Mouse (Mus musculus) small intestine, adult 2 months (tissue): ENCODE measurements at regions not wholly inside any gene's neighbourhood (a gene's known extent, or its start where the extent isn't known, plus 50 kb on each side); places are given as distances from the start of the nearest gene placed in this dataset.

Source experiments
- H3K27ac ChIP-seq: fragments of 200-500 bp; 2 replicates; pipeline ENCODE4 v1.5.1; 2012; ENCODE audit warnings: low read depth, low read length, control low read depth, inconsistent platforms; ENCODE audit not compliant: insufficient read depth
- H3K27me3 ChIP-seq: fragments of 200-500 bp; 2 replicates; pipeline ENCODE4 v1.6.1; 2012; ENCODE audit warnings: mild to moderate bottlenecking, moderate library complexity, low read length, inconsistent platforms; ENCODE audit not compliant: control insufficient read depth, insufficient read depth
- H3K36me3 ChIP-seq: fragments of 200-500 bp; 2 replicates; pipeline ENCODE4 v1.6.1; 2012; ENCODE audit warnings: mild to moderate bottlenecking, low read length, control low read depth, inconsistent platforms; ENCODE audit not compliant: control insufficient read depth, insufficient read depth
- H3K4me1 ChIP-seq: fragments of 200-500 bp; 2 replicates; pipeline ENCODE4 v1.6.1; 2012; ENCODE audit warnings: low read length, inconsistent platforms, mixed read lengths; ENCODE audit not compliant: control insufficient read depth, insufficient read depth, insufficient read length
- H3K4me3 ChIP-seq: fragments of 200-500 bp; 2 replicates; pipeline ENCODE4 v1.5.1; 2012; ENCODE audit warnings: low read depth, mild to moderate bottlenecking, control low read depth, inconsistent platforms, low read length, moderate library complexity
- CTCF ChIP-seq: fragments of 200-500 bp; IDR thresholded peaks from 2 replicates; pipeline ENCODE4 v1.5.1; 2012; ENCODE audit warnings: low read depth, mild to moderate bottlenecking, control low read depth, inconsistent platforms, low read length, moderate library complexity, mixed read lengths; ENCODE audit not compliant: insufficient replicate concordance, insufficient read length; ENCODE audit errors: extremely low read depth
- POLR2A ChIP-seq: fragments of 200-500 bp; IDR thresholded peaks from 2 replicates; pipeline ENCODE4 v1.6.1; 2012; ENCODE audit warnings: low read depth, mild to moderate bottlenecking, control low read depth, inconsistent platforms, low read length, moderate library complexity
- WGBS: fragments of 180-500 bp; shearing (Covaris S2); methylation state at CpG from one replicate; pipeline ENCODE4 v1.1.7; 2018; 5-methylcytosine and 5-hydroxymethylcytosine counted together

DNA sequence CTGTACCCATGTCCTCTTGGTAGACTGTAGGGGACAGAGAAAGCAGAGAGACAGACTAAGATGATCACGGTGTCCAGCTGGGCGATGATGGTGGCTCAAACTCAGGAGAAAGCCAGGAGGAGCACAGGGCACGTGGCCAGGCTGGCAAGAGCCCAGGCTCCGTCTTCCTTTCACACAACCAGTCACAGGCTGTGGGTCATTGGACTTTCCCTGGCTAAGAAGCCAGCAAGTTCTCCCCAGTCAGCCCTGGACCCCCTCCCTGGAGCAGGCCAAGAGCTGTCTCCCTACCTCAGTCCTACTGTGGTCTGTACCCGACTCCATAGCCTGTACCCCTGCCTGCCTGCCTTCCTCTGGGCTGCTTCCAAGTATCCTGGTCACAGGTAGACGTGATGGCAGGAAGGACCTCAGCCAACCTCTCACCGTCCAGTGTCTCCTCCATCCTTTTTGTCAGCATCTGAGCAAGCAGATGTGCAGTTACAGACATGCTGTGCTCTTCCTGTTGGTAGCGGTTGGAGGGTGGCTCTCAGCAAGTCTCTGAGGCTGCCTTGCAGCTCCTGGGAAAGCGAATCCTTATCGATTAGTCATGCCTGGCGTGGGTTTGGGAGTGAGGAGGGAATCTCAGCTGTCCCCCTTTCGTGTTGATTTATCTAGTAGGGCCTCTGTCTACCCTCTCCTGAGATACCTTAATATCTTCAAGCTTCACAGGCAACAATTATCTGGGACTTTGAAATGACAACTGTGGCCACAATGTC, 63.4 kb upstream of the Tmem189 start:
- WGBS, result 65% methylated on average over 12 of the region's 12 CpGs
- TF ChIP-seq POLR2A (no peak), CTCF (no peak)
- Histone ChIP-seq H3K36me3 (no peaks in the 10 kb centered on the region), H3K4me3 (no peak overlapping the region), H3K27me3 (no peaks in the 10 kb centered on the region), H3K4me1 (peaks cover 23% of the 10 kb centered on the region), H3K27ac (no peak overlapping the region)

DNA sequence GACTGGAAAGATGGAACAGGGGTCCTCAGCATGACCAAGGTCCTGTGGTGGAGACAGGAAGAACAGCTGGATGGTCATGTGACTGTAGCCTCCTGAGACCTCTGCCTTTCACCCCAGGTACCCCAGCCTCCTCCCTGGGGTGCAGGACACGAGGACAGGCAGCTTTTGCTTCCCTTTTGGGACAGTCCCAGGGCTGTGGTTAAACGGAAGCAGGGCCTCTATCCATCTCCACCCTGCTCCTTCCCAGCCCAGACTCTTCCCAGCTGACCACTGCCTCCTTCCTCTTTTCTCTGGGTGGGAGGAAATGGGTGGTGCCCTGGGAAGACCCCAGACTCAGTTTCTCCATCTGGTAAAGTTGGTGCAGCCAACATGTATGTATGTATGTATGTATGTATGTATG, 62.0 kb upstream of the Tmem189 start:
- Histone ChIP-seq H3K27me3 (no peaks in the 10 kb centered on the region), H3K4me3 (no peak overlapping the region), H3K4me1 (peaks cover 25% of the 10 kb centered on the region), H3K27ac (no peak overlapping the region), H3K36me3 (no peaks in the 10 kb centered on the region)
- 80% methylated on average over 2 of the region's 2 CpGs for WGBS
- TF ChIP-seq CTCF (no peak), POLR2A (no peak)

DNA sequence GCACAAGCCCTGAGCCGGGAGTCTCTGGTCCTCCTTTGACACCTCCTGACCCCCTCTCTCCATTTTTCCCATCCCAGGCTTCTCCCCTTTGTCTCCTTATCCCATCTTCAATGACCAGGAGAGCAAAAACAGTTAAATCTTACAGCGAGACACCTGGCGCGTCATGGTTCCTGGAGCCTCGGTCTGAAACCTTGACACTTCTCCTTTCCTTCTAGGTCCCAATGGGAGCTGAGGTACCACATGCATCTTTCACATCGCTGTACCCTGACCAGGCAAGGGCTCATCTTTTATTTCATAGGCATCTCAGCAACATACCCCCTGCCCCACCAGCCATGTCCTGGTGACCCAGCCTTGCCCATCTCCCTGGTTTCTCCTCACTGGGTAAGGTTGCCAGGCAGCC, 58.7 kb upstream of the Tmem189 start:
- Histone ChIP-seq H3K27ac (no peak overlapping the region), H3K4me1 (peaks cover 15% of the 10 kb centered on the region), H3K4me3 (no peak overlapping the region), H3K36me3 (no peaks in the 10 kb centered on the region), H3K27me3 (no peaks in the 10 kb centered on the region)
- TF ChIP-seq CTCF, result no peak
- no peak for TF ChIP-seq POLR2A
- WGBS, result 90% methylated on average over 6 of the region's 6 CpGs

DNA sequence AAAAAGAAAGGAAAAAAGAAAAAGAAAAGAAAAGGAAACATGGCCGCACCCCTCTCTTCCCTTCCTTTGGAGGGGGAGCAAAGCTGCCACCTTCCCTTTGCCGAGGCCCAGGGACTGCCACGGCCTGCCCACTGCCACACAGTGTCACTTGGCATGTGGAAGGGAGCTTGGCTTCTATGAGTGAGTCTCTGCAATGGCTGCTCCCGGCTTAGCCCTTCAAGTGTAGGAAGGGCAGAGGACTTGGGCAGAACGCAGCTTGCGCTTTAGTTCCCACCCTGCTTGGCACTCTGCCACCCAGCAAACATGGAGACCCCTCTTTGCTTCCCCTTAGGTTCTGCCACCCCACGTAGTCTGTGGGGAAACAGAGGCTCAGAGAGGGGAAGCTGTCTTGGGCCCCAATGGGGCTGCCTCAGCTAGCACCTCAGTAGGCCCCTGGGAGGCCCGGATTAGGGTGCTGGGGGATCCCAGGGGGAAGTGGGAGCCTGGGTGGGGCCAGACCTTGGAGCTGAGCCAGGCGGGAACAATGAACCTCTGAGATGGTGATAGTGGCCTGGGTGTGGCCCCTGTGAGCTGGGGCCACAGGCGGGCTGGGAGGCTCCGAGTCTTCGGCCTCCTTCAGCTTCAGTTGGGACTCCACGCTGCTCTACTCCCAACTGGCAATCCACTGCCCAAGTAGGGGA, 57.7 kb upstream of the Tmem189 start:
- WGBS, result 26% methylated on average over 13 of the region's 13 CpGs
- no peak overlapping the region for H3K27ac ChIP-seq
- no peaks in the 10 kb centered on the region for H3K27me3 ChIP-seq
- peaks cover 15% of the 10 kb centered on the region for H3K4me1 ChIP-seq
- H3K4me3 ChIP-seq, result no peak overlapping the region
- no peaks in the 10 kb centered on the region for H3K36me3 ChIP-seq
- TF ChIP-seq POLR2A (no peak), CTCF (no peak)

DNA sequence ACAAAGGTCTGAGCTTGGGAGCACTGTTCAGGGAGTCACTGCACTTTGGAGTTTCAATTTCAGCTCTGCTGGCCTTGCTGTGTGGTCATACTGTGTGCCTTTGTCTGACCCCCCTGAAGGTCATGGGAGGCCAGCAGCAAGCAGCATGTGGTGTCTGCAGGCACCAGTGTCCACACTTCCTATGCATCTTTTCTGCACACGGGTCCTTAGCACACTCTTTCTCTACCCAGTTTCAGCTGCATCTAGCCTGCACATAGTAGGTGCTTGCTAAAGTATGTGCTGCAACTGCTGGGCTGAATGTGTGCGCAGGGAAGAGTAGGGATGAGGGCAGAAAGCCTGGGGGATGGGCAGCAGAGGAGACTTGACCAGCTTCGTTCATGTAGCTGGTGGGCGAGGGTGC, 56.7 kb upstream of the Tmem189 start:
- Histone ChIP-seq H3K27me3 (no peaks in the 10 kb centered on the region), H3K27ac (no peak overlapping the region), H3K4me3 (no peak overlapping the region), H3K4me1 (peaks cover 15% of the 10 kb centered on the region), H3K36me3 (no peaks in the 10 kb centered on the region)
- 97% methylated on average over 4 of the region's 4 CpGs for WGBS
- no peak for TF ChIP-seq CTCF
- TF ChIP-seq POLR2A, result no peak

DNA sequence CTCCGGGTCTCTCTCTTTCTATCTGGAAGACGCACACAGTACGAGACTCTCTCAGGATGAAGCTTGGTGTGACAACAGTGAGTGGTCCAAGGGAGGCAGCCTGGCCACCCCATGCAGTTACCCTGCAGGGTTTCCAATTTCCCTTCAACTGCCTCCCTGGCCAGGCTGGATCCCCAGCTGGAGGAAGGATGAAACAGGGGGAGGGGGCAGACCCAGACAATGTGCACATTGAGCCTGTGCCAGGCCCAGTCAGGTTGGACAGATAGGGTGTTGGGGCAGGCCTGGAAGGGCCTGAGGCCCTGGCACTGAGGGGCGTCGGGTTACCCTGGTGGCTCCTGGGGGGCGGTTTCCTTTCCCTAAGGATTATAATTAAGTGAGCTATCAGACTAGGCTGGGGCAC, 55.8 kb upstream of the Tmem189 start:
- 87% methylated on average over 6 of the region's 6 CpGs for WGBS
- Histone ChIP-seq H3K36me3 (no peaks in the 10 kb centered on the region), H3K4me1 (peaks cover 15% of the 10 kb centered on the region), H3K27ac (no peak overlapping the region), H3K27me3 (no peaks in the 10 kb centered on the region), H3K4me3 (no peak overlapping the region)
- TF ChIP-seq CTCF (no peak), POLR2A (no peak)

DNA sequence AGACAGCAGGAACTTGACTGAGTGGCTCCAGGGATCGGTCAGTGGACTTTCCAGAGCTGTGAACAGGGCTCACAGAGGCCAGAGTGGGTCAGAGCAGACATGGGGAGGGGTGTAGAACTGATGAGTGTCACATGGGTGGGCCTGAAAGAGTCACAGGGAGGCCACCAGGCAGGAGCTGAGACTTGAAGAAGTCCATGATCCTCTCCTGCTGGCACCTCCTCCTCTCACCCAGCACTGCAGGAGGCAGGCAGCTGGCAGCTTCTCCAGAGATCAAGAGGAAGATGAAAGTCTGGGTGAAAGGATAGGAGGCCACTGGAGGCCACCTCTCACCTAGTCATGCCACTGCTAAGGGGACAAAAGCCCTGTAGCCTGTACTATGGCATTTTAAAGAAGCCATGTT, 54.5 kb upstream of the Tmem189 start:
- Histone ChIP-seq H3K4me3 (no peak overlapping the region), H3K27ac (no peak overlapping the region), H3K36me3 (no peaks in the 10 kb centered on the region), H3K27me3 (no peaks in the 10 kb centered on the region), H3K4me1 (peaks cover 15% of the 10 kb centered on the region)
- WGBS, result 59% methylated on average over 1 of the region's 1 CpGs
- TF ChIP-seq POLR2A, result no peak
- no peak for TF ChIP-seq CTCF

- H3K4me1 ChIP-seq, result peaks cover 5% of the 10 kb centered on the region
- WGBS, result 77% methylated on average over 6 of the region's 6 CpGs
- H3K36me3 ChIP-seq, result no peaks in the 10 kb centered on the region
- H3K27me3 ChIP-seq, result no peaks in the 10 kb centered on the region
- H3K4me3 ChIP-seq, result no peak overlapping the region
- H3K27ac ChIP-seq, result no peak overlapping the region
- TF ChIP-seq CTCF, result no peak
- TF ChIP-seq POLR2A, result no peak
Observed at GRCm38 (mm10) chr2:167742479-167742878, 52.9 kb upstream of the Tmem189 start.
